Mouse (Mus musculus) forebrain, embryonic 13.5 days (tissue): ENCODE results near the gene Pigb. TPM values are rescaled to one million over a fixed set of nuclear protein-coding genes. Genes with fewer than 3 reads are reported as not detected.

Experiments used
- ATAC-seq: fragments of 200-750 bp; cut with Nextera tagmentation; 2 replicates; pipeline ENCODE4 v1.8.0; 2017
- H3K27ac ChIP-seq: fragments of 300-500 bp; sonication (generic); 2 replicates; pipeline ENCODE4 v1.5.1; 2015; ENCODE audit warnings: inconsistent platforms, mild to moderate bottlenecking, moderate library complexity
- H3K27me3 ChIP-seq: fragments of 300-500 bp; sonication (generic); 2 replicates; pipeline ENCODE4 v1.6.1; 2015; ENCODE audit warnings: mild to moderate bottlenecking, inconsistent platforms
- H3K36me3 ChIP-seq: fragments of 300-500 bp; sonication (generic); 2 replicates; pipeline ENCODE4 v1.6.1; 2015; ENCODE audit warnings: mild to moderate bottlenecking, inconsistent platforms; ENCODE audit not compliant: poor library complexity, severe bottlenecking
- H3K4me1 ChIP-seq: fragments of 300-500 bp; sonication (generic); 2 replicates; pipeline ENCODE4 v1.6.1; 2015; ENCODE audit warnings: inconsistent platforms
- H3K4me2 ChIP-seq: fragments of 300-500 bp; sonication (generic); 2 replicates; pipeline ENCODE4 v1.6.1; 2015; ENCODE audit warnings: inconsistent platforms, mild to moderate bottlenecking, moderate library complexity
- H3K4me3 ChIP-seq: fragments of 300-500 bp; sonication (generic); 2 replicates; pipeline ENCODE4 v1.5.1; 2015; ENCODE audit warnings: mild to moderate bottlenecking, inconsistent platforms
- H3K9ac ChIP-seq: fragments of 300-500 bp; sonication (generic); 2 replicates; pipeline ENCODE4 v1.6.1; 2015; ENCODE audit warnings: mild to moderate bottlenecking, inconsistent platforms
- H3K9me3 ChIP-seq: fragments of 300-500 bp; sonication (generic); replicated peaks from 2 replicates; pipeline ENCODE4 v1.6.1; 2016; ENCODE audit warnings: inconsistent platforms
- WGBS: fragments of 180-500 bp; shearing (Covaris S2); methylation state at CpG from one replicate; pipeline ENCODE4 v1.1.7; 2015; 5-methylcytosine and 5-hydroxymethylcytosine counted together
- polyA plus RNA-seq: library from polyadenylated mRNA; unstranded; fragments of >200 nt; fragmentation: Nextera tagmentation; extraction: Ambion mirVana; gene quantifications from 2 replicates; pipeline ENCODE4 v1.2.1, GENCODE M21; 2015

Pigb gene
- polyA plus RNA-seq, 1 experiment from 2014 or later = 8.4 TPM

DNA sequence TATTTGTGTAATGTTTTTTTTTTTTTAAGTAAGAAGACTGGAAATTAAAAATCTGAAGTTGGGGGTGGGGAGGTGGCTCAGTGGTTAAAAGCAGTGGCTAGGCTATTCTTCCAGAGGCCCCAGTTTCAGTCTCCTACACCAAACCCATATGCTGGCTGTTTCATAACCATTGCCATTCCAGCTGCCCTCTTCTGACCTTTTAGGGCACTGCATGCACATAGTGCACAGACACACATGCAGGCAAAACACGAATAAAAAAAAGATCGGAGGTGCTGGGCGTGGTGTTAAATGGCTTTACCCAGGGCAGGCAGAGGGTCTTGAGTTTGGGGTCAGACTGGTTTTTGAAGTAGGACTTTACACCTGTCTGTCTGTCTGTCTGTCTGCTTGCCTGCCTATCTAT lies 34.0 kb downstream of the Pigb start:
- no peaks in the 10 kb centered on the region for H3K27me3 ChIP-seq
- H3K9me3 ChIP-seq = no peaks in the 10 kb centered on the region
- H3K36me3 ChIP-seq = peaks cover 46% of the 10 kb centered on the region
- H3K27ac ChIP-seq = no peak overlapping the region
- H3K4me1 ChIP-seq = no peaks in the 10 kb centered on the region
- no peak overlapping the region for H3K4me3 ChIP-seq
- 100% methylated on average over 3 of the region's 3 CpGs for WGBS
- H3K4me2 ChIP-seq = no peak overlapping the region
- no peak for ATAC-seq
- H3K9ac ChIP-seq = no peak overlapping the region

DNA sequence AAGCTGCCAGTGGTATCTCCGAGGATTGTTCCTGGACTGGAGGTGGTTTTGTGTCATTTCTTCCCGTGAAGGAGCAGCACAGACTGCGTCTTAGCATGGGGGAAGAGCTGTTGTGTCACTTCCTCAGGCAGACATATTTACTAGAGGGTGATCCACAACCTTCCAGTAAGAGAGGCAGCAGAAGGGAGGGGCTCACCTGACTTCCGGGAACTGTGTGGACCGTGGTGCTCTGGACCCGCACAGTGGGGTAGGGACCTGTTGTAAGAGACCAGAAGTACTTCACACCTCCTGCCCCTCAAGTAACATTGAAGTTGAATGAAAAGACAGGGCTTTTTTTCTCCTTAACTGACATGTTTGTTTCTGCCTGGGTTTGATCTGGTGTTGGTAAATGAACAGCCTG lies 35.1 kb downstream of the Pigb start:
- ATAC-seq = no peak

DNA sequence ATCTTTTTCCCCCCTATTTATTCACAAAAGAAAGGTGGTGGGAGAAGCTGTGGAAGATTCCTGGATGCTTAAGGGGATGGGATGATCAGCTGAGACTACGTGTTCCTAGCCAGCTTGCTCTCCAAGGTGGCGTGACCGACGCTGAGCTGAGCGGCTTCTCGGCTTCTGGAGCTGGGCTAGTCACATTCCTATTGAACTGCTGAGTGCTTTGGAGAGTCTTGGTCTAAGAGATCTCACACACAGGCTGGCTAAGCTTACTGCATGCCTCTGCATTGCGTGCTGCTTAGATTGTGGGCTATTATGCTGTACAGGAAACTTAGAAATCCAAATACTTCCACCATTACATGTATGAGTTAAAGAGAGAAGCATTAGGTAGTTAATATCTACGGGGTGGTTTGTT lies 36.1 kb downstream of the Pigb start:
- Histone ChIP-seq H3K36me3 (peaks cover 38% of the 10 kb centered on the region), H3K4me2 (no peak overlapping the region), H3K9ac (no peak overlapping the region), H3K4me3 (no peak overlapping the region), H3K9me3 (no peaks in the 10 kb centered on the region), H3K4me1 (no peaks in the 10 kb centered on the region), H3K27me3 (no peaks in the 10 kb centered on the region), H3K27ac (no peak overlapping the region)
- ATAC-seq = no peak
- WGBS = 88% methylated on average over 8 of the region's 8 CpGs

More for the DNA sequence above, 35.1 kb downstream of the Pigb start:
- 87% methylated on average over 6 of the region's 6 CpGs for WGBS
- no peak overlapping the region for H3K4me2 ChIP-seq
- H3K4me1 ChIP-seq = no peaks in the 10 kb centered on the region
- no peak overlapping the region for H3K9ac ChIP-seq
- no peak overlapping the region for H3K4me3 ChIP-seq
- H3K27me3 ChIP-seq = no peaks in the 10 kb centered on the region
- peaks cover 41% of the 10 kb centered on the region for H3K36me3 ChIP-seq
- H3K9me3 ChIP-seq = no peaks in the 10 kb centered on the region
- H3K27ac ChIP-seq = no peak overlapping the region

DNA sequence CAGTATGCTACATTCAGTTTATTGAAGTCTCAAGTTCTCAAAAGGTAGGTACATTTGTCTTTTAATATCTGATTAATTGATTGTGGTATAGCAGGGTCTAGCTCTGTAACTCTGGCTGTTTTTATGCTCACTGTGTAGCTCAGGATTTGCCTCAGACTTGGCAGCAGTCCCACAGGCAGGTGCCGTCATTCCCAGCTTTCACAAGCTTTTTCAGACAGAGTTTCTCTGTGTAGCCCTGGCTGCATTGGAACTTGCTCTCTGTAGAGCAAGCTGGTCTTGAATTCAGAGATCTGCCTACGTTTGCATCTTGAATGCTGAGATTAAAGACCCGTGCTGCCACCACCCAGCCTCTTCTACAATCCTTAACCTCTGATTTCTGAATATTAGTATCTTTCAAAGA lies 38.0 kb downstream of the Pigb start:
- WGBS = 65% methylated on average over 3 of the region's 3 CpGs
- peaks cover 38% of the 10 kb centered on the region for H3K36me3 ChIP-seq

DNA sequence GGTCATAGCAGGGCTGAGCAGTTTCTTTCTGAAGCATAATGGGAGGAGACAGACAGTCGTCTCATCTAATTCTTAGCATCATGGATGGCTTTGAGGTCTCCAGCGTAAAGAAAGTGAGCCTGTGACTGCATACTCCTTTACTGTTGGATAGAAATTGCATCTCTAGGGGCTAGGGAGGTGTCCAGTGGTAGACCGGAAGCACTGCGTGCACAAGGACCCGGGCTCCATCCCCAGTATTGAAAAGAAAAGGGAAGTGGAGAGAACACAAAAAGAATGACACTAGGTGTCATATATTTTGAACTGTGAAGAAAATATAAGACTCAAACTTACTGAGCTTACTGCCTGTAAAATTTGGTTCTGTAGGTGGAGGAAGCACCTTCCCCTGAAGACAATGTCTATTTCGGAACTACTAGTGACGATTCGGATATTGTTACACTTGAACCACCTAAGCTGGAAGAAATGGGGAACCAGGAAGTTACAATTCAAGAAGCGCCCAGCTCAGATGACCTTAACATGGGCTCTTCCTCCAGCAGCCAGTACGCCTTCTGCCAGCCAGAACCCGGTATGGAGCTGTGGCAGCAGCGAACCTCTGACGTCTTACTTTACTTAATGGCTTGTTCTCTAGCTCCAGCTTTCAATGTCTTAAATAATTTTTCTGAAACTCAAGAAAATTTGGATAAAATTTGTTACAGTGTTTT lies 38.7 kb downstream of the Pigb start:
- H3K4me1 ChIP-seq = no peaks in the 10 kb centered on the region
- no peak overlapping the region for H3K4me3 ChIP-seq
- H3K4me2 ChIP-seq = no peak overlapping the region
- no peak overlapping the region for H3K27ac ChIP-seq
- ATAC-seq = no peak
- no peaks in the 10 kb centered on the region for H3K9me3 ChIP-seq
- H3K9ac ChIP-seq = no peak overlapping the region
- H3K27me3 ChIP-seq = no peaks in the 10 kb centered on the region
- peaks cover 36% of the 10 kb centered on the region for H3K36me3 ChIP-seq
- WGBS = 91% methylated on average over 13 of the region's 13 CpGs

More for the DNA sequence above, 38.0 kb downstream of the Pigb start:
- no peak for ATAC-seq
- Histone ChIP-seq H3K4me1 (no peaks in the 10 kb centered on the region), H3K9me3 (no peaks in the 10 kb centered on the region), H3K9ac (no peak overlapping the region), H3K4me2 (no peak overlapping the region), H3K27me3 (no peaks in the 10 kb centered on the region), H3K27ac (no peak overlapping the region), H3K4me3 (no peak overlapping the region)

DNA sequence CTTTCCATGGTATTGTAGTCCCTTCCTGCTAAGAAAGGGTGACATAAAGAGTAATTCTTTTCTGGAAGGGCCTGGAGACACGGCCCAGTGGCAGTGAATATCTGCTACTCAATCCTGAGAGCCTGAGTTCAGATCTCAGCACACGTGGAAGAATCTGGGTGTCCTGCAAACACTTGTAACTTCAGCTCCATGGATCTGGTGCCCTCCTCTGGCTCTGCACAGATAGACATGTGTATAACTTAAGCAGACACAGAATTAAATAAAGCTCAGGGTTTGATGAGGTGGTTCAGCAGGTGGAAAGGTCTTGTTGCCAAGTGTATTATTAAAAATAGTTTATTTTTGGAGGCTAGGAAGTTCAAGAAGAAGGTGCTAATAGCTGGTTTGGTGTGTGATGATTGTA lies 39.7 kb downstream of the Pigb start:
- H3K27ac ChIP-seq = no peak overlapping the region

DNA sequence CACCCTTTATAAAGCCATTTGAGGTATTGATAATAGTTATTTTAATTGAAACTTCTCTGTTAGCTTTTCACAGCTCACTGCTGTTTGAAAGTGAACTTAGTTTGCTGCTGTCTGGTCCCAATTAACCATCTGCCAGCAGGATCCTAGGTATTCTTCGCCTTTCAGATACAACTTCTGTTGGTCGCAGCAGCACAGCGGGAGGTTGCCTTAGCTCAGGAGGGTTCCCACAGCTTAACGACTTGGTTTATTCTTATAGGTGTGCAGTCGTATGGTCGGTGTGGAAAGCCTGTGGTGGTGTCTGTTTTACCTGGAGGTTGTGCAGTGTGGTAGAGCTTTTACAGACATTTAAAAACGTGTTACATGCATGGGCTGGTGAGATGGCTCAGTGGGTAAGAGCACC lies 43.4 kb downstream of the Pigb start:
- Histone ChIP-seq H3K27ac (no peak overlapping the region), H3K9me3 (no peaks in the 10 kb centered on the region), H3K4me1 (no peaks in the 10 kb centered on the region), H3K36me3 (peaks cover 11% of the 10 kb centered on the region; the same call in 1 of the 2 replicates), H3K9ac (no peak overlapping the region), H3K4me3 (no peak overlapping the region), H3K27me3 (no peaks in the 10 kb centered on the region), H3K4me2 (no peak overlapping the region)
- ATAC-seq = no peak
- 49% methylated on average over 7 of the region's 7 CpGs for WGBS

More for the DNA sequence above, 39.7 kb downstream of the Pigb start:
- Histone ChIP-seq H3K4me1 (no peaks in the 10 kb centered on the region), H3K27me3 (no peaks in the 10 kb centered on the region), H3K36me3 (peaks cover 27% of the 10 kb centered on the region), H3K4me2 (no peak overlapping the region), H3K9me3 (no peaks in the 10 kb centered on the region), H3K4me3 (no peak overlapping the region), H3K9ac (no peak overlapping the region)
- no peak for ATAC-seq
- 66% methylated on average over 2 of the region's 2 CpGs for WGBS

DNA sequence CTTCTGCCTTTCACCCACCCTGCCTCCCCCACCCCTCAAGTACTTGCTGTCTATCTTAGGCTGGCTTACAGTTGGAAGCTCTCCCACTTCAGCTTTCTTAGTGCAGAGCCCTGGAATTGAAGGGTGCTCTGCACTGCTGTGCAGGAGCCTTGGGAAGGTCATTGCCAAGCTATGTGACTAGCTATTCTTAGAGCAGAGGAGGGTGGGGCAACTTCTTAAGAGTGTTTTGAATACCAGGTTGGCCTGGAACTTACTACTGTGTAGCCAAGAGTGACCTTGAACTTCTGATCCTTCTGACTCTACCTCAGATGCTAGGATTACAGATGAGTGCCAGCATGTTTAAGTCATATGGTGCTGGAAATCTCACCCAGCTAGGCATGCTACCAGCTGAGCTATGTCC lies 44.0 kb downstream of the Pigb start:
- Histone ChIP-seq H3K36me3 (0 out of 2 replicates have a peak, but pooled peaks cover 4% of the 10 kb centered on the region), H3K4me1 (no peaks in the 10 kb centered on the region), H3K4me2 (no peak overlapping the region), H3K9ac (no peak overlapping the region), H3K4me3 (no peak overlapping the region), H3K27me3 (no peaks in the 10 kb centered on the region), H3K9me3 (no peaks in the 10 kb centered on the region), H3K27ac (no peak overlapping the region)
- ATAC-seq = no peak

DNA sequence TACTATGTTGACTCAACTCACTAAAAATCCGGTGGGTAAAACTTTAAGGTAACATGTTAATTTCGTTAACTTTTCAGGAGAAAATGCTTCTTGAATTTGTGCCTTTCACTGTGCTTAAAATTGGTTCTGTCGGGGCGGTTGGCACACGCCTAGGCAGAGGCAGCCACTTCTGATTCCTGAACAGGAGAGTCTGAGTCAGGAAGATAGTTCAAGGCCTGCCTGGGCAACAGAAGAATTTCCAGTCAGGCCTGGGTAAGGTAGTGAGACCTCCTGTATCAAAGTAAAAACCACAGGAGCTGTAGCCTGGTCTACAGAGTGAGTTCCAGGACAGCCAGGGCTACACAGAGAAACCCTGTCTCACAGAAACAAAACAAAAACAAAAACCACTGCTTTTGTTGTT lies 47.6 kb downstream of the Pigb start:
- WGBS = 90% methylated on average over 5 of the region's 5 CpGs
- Histone ChIP-seq H3K27ac (no peak overlapping the region), H3K36me3 (no peaks in the 10 kb centered on the region), H3K4me3 (no peak overlapping the region), H3K4me1 (no peaks in the 10 kb centered on the region), H3K27me3 (no peaks in the 10 kb centered on the region), H3K9ac (no peak overlapping the region), H3K4me2 (no peak overlapping the region), H3K9me3 (no peaks in the 10 kb centered on the region)
- ATAC-seq = no peak

DNA sequence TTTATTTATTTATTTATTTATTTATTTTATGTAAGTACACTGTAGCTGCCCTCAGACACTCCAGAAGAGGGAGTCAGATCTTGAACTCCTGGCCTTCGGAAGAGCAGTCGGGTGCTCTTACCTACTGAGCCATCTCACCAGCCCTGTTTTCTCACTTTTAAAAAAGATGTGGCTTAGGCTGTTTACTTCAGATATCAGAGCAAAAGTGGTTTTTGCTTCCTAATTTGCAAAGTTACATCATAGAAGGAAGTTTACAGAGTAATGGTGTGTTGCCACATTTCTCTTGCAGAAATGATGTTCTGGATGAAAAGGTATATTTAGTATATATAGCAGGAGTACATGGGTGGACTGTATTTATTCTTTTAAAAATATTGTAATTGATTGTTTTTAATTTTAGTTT lies 48.8 kb downstream of the Pigb start:
- no peak overlapping the region for H3K4me2 ChIP-seq
- H3K9me3 ChIP-seq = no peaks in the 10 kb centered on the region
- H3K27me3 ChIP-seq = no peaks in the 10 kb centered on the region
- 93% methylated on average over 2 of the region's 2 CpGs for WGBS
- no peak overlapping the region for H3K9ac ChIP-seq
- H3K27ac ChIP-seq = no peak overlapping the region
- peaks cover 5% of the 10 kb centered on the region for H3K4me1 ChIP-seq
- ATAC-seq = no peak
- H3K4me3 ChIP-seq = no peak overlapping the region
- no peaks in the 10 kb centered on the region for H3K36me3 ChIP-seq

DNA sequence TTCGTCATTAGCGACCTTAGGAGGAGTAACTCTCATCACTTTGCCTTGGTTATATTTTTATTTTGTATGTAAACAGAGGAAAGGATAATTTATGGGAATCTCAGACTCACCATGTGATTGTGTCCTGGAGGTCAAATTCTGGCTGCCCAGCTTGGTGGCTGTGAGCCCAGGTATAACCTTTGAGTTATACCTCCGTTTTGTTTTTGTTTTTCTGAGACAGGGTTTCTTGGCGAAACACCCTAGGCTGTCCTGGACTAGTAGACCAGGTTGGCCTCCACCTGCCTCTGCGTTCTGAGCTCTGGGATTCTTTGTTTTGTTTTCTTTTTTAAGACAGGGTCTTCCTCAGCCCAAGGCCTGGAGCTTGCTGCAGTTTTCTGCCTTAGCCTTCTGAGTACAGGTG lies 51.5 kb downstream of the Pigb start:
- H3K9me3 ChIP-seq = no peaks in the 10 kb centered on the region
- 83% methylated on average over 5 of the region's 5 CpGs for WGBS
- ATAC-seq = no peak
- peaks cover 19% of the 10 kb centered on the region for H3K4me1 ChIP-seq
- no peaks in the 10 kb centered on the region for H3K27me3 ChIP-seq
- no peak overlapping the region for H3K4me2 ChIP-seq
- H3K4me3 ChIP-seq = no peak overlapping the region
- H3K9ac ChIP-seq = no peak overlapping the region
- no peak overlapping the region for H3K27ac ChIP-seq
- no peaks in the 10 kb centered on the region for H3K36me3 ChIP-seq

DNA sequence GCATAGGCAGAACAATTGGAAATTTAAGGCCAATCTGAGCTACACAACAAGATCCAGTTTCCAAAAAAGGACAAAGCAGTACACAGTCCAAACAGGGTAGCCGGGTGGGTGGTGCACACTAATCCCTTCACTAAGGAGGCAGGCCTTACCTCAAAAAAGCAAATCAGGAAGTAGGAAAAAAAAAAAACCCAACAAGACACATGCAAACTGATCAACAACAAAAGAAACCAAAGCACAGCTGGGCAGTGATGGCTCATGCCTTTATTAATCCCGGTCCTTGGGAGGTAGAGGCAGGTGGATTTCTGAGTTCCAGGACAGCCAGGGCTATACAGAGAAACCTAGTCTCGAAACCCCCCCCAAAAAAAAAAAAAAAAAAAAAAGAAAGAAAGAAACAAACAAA lies 52.5 kb downstream of the Pigb start:
- H3K27ac ChIP-seq = no peak overlapping the region
- peaks cover 19% of the 10 kb centered on the region for H3K4me1 ChIP-seq
- H3K4me3 ChIP-seq = no peak overlapping the region
- ATAC-seq = no peak
- H3K9me3 ChIP-seq = no peaks in the 10 kb centered on the region
- WGBS = 58% methylated on average over 3 of the region's 3 CpGs
- no peaks in the 10 kb centered on the region for H3K27me3 ChIP-seq
- no peak overlapping the region for H3K9ac ChIP-seq
- H3K4me2 ChIP-seq = no peak overlapping the region
- no peaks in the 10 kb centered on the region for H3K36me3 ChIP-seq
